24 mouse cellular contexts compared by ENCODE assay signal in genomic region chr4:116642071-116642470, GRCm38 (mm10). TPM values are rescaled to one million over a fixed set of nuclear protein-coding genes. Genes with fewer than 3 reads are reported as not detected.
DNase-seq lines count a peak whose midpoint lies in the region; ATAC-seq and TF ChIP-seq lines count a peak whose summit lies in the region.
"Had no signal": no experiment of that assay in that cellular context is flagged by ENCODE, and none has a peak within 500 bp of the region (broad histone marks: within the 10 kb centered on the region; RNA-seq: fewer than 3 reads in every experiment).

No protein-coding gene starts in this region.

- H3K36me3 ChIP-seq in heart, postnatal 0 days (replicated peaks; ENCODE audit: control insufficient read depth, insufficient read depth, low read length), result peaks cover 59% of the 10 kb centered on the region
- H3K36me3 ChIP-seq in heart, embryonic 12.5 days, result peaks cover 81% of the 10 kb centered on the region
- peaks cover 26% of the 10 kb centered on the region for H3K36me3 ChIP-seq in midbrain, postnatal 0 days (ENCODE audit: insufficient read depth, low read length)
- peaks cover 35% of the 10 kb centered on the region for H3K36me3 ChIP-seq in midbrain, embryonic 16.5 days (ENCODE audit: control insufficient read depth, insufficient read depth, low read length)

- DNase-seq in heart, postnatal 0 days (ENCODE audit: low spot score), result no peak
- no peak for DNase-seq in left cerebral cortex, adult 2 months (ENCODE audit: extremely low spot score in 1 of 2, low spot score in 2 of 2)
- no peak for DNase-seq in left cerebral cortex, adult 9 months (ENCODE audit: low spot score in 2 of 2)
- no peak for DNase-seq in midbrain, postnatal 0 days (ENCODE audit: low spot score)
- no peak for DNase-seq in yolk sac, embryonic 10.5 days (ENCODE audit: low spot score)
- DNase-seq: adrenal gland, postnatal 10 days; B cell, adult 2 months; cerebellum, adult 18-20 months; cerebellum, postnatal 14 days; kidney, postnatal 4 days; layer of hippocampus, adult 9-11 months; lung, adult 2 months; thymus, adult 2 months; thymus, postnatal 4 days had no signal

- H3K4me2 ChIP-seq in heart, postnatal 0 days (ENCODE audit: low read depth, low read length), result no peak overlapping the region
- H3K4me2 ChIP-seq in heart, embryonic 12.5 days, result no peak overlapping the region
- H3K4me2 ChIP-seq in midbrain, postnatal 0 days (ENCODE audit: low read depth, low read length, poor library complexity, severe bottlenecking), result no peak overlapping the region
- no peak overlapping the region for H3K4me2 ChIP-seq in midbrain, embryonic 16.5 days (ENCODE audit: low read length)
- H3K4me2 ChIP-seq: embryonic facial prominence, embryonic 12.5 days; heart, embryonic 11.5 days; hindbrain, embryonic 12.5 days; kidney, embryonic 15.5 days had no signal

- H3K9me3 ChIP-seq in heart, postnatal 0 days (replicated peaks; ENCODE audit: control insufficient read depth, low read length), result no peaks in the 10 kb centered on the region
- H3K9me3 ChIP-seq in heart, embryonic 12.5 days (replicated peaks), result no peaks in the 10 kb centered on the region
- H3K9me3 ChIP-seq in midbrain, postnatal 0 days (ENCODE audit: low read length), result no peaks in the 10 kb centered on the region
- H3K9me3 ChIP-seq in midbrain, embryonic 16.5 days (replicated peaks; ENCODE audit: control insufficient read depth, low read length, poor library complexity, severe bottlenecking), result no peaks in the 10 kb centered on the region
- H3K9me3 ChIP-seq: embryonic facial prominence, embryonic 12.5 days; hindbrain, embryonic 12.5 days; kidney, embryonic 15.5 days; limb, embryonic 10.5 days had no signal

- intact Hi-C loops in left cerebral cortex, adult 2 months (cut with DNase I), result no loop called here

- H3K4me1 ChIP-seq in heart, postnatal 0 days (ENCODE audit: control insufficient read depth, insufficient read depth), result 0 out of 2 replicates have a peak, but pooled peaks cover 6% of the 10 kb centered on the region
- H3K4me1 ChIP-seq in heart, embryonic 12.5 days (replicated peaks), result peaks cover 14% of the 10 kb centered on the region
- no peaks in the 10 kb centered on the region; the same call in 1 of the 2 replicates for H3K4me1 ChIP-seq in midbrain, postnatal 0 days (ENCODE audit: insufficient read depth, low read length)
- peaks cover 3% of the 10 kb centered on the region for H3K4me1 ChIP-seq in midbrain, embryonic 16.5 days (ENCODE audit: control insufficient read depth, insufficient read depth, low read length)
- H3K4me1 ChIP-seq: limb, embryonic 10.5 days had no signal

- no peaks in the 10 kb centered on the region for H3K27me3 ChIP-seq in heart, postnatal 0 days (ENCODE audit: control insufficient read depth, insufficient read depth, low read length)
- H3K27me3 ChIP-seq in heart, embryonic 12.5 days (replicated peaks), result no peaks in the 10 kb centered on the region
- H3K27me3 ChIP-seq in midbrain, postnatal 0 days (ENCODE audit: insufficient read depth, low read length), result no peaks in the 10 kb centered on the region
- no peaks in the 10 kb centered on the region for H3K27me3 ChIP-seq in midbrain, embryonic 16.5 days (ENCODE audit: control insufficient read depth, insufficient read depth, low read depth, low read length)
- H3K27me3 ChIP-seq: CH12.LX; embryonic facial prominence, embryonic 12.5 days; hindbrain, embryonic 12.5 days; kidney, embryonic 15.5 days had no signal

- peak; percentile 26; the same call in 1 of the 2 replicates for TF ChIP-seq CTCF in heart, postnatal 0 days (IDR thresholded peaks at IDR 0.05; ENCODE audit: low read depth)
- TF ChIP-seq CTCF in left cerebral cortex, adult 2 months (IDR thresholded peaks at IDR 0.05), result peak; percentile 21
- peak; percentile 46 for TF ChIP-seq CTCF in midbrain, postnatal 0 days (IDR thresholded peaks at IDR 0.05)

- H3K9ac ChIP-seq in heart, postnatal 0 days (replicated peaks; ENCODE audit: low read depth, low read length), result no peak overlapping the region
- no peak overlapping the region for H3K9ac ChIP-seq in heart, embryonic 12.5 days
- no peak overlapping the region for H3K9ac ChIP-seq in midbrain, postnatal 0 days (replicated peaks; ENCODE audit: low read length, poor library complexity, severe bottlenecking)
- H3K9ac ChIP-seq in midbrain, embryonic 16.5 days (ENCODE audit: low read depth, low read length), result no peak overlapping the region
- H3K9ac ChIP-seq: embryonic facial prominence, embryonic 12.5 days; hindbrain, embryonic 12.5 days; kidney, embryonic 15.5 days had no signal

- ATAC-seq in heart, postnatal 0 days (ENCODE audit: insufficient read depth, low read depth), result no peak
- no peak for ATAC-seq in heart, embryonic 12.5 days (ENCODE audit: insufficient number of reproducible peaks, low FRiP score)
- no peak for ATAC-seq in midbrain, postnatal 0 days (ENCODE audit: low FRiP score)
- no peak for ATAC-seq in midbrain, embryonic 16.5 days
- ATAC-seq: inflammation-experienced regulatory T-cells, adult 6 months had no signal

- WGBS in heart, postnatal 0 days, result 91% methylated on average over 1 of the region's 1 CpGs
- 97% methylated on average over 1 of the region's 1 CpGs for WGBS in heart, embryonic 12.5 days
- 92% methylated on average over 1 of the region's 1 CpGs for WGBS in midbrain, postnatal 0 days
- 88% methylated on average over 1 of the region's 1 CpGs for WGBS in midbrain, embryonic 16.5 days

- no peak for TF ChIP-seq EP300 in heart, postnatal 0 days (IDR thresholded peaks at IDR 0.05; ENCODE audit: low read depth)

- H3K27ac ChIP-seq in heart, postnatal 0 days (ENCODE audit: low read depth), result no peak overlapping the region
- no peak overlapping the region for H3K27ac ChIP-seq in heart, embryonic 12.5 days (ENCODE audit: poor library complexity, severe bottlenecking)
- H3K27ac ChIP-seq in left cerebral cortex, adult 2 months, result no peak overlapping the region
- H3K27ac ChIP-seq in midbrain, postnatal 0 days (ENCODE audit: low read depth, low read length), result no peak overlapping the region
- no peak overlapping the region for H3K27ac ChIP-seq in midbrain, embryonic 16.5 days (ENCODE audit: low read length)
- H3K27ac ChIP-seq: embryonic facial prominence, embryonic 12.5 days; hindbrain, embryonic 12.5 days; kidney, embryonic 15.5 days; limb, embryonic 10.5 days; macrophage had no signal

- no peak overlapping the region for H3K4me3 ChIP-seq in heart, postnatal 0 days (ENCODE audit: low read depth, low read length)
- no peak overlapping the region for H3K4me3 ChIP-seq in heart, embryonic 12.5 days
- H3K4me3 ChIP-seq in left cerebral cortex, adult 2 months, result no peak overlapping the region
- H3K4me3 ChIP-seq in midbrain, postnatal 0 days (ENCODE audit: low read depth, low read length), result no peak overlapping the region
- no peak overlapping the region for H3K4me3 ChIP-seq in midbrain, embryonic 16.5 days (ENCODE audit: low read depth, low read length)
- H3K4me3 ChIP-seq: embryonic facial prominence, embryonic 12.5 days; hindbrain, embryonic 12.5 days; kidney, embryonic 15.5 days; limb, embryonic 10.5 days had no signal

RNA-seq across cellular contexts. Expression of gene Akr1a1, which starts 9.4 kb away (rescaled TPM):
- total RNA-seq in heart, postnatal 0 days (2014; rRNA removed; ENCODE audit: low replicate concordance), result 465 and 479 TPM in 2 replicates
- polyA plus RNA-seq in heart, postnatal 0 days (2015; fragmentation: Nextera tagmentation; extraction: Ambion mirVana), result 533 and 534 TPM in 2 replicates
- 550 and 559 TPM in 2 replicates for polyA plus RNA-seq in heart, embryonic 12.5 days (2016; fragmentation: Nextera tagmentation; extraction: Ambion mirVana)
- 100 to 1,000 TPM; 376 to 408 TPM for total RNA-seq in left cerebral cortex, adult 2 months (2021)
- total RNA-seq in midbrain, postnatal 0 days (2014; rRNA removed), result 475 and 495 TPM in 2 replicates
- polyA plus RNA-seq in midbrain, postnatal 0 days (2015; fragmentation: Nextera tagmentation; extraction: Ambion mirVana), result 684 and 729 TPM in 2 replicates
- polyA plus RNA-seq in midbrain, embryonic 16.5 days (2015; fragmentation: Nextera tagmentation; extraction: Ambion mirVana), result 661 and 697 TPM in 2 replicates

RNA-seq across cellular contexts. Expression of gene Nasp, which starts 14.3 kb away (rescaled TPM):
- total RNA-seq in heart, postnatal 0 days (2014; rRNA removed; ENCODE audit: low replicate concordance), result 28.1 and 29.9 TPM in 2 replicates
- polyA plus RNA-seq in heart, postnatal 0 days (2015; fragmentation: Nextera tagmentation; extraction: Ambion mirVana), result 32.1 and 32.2 TPM in 2 replicates
- polyA plus RNA-seq in heart, embryonic 12.5 days (2016; fragmentation: Nextera tagmentation; extraction: Ambion mirVana), result 116 and 121 TPM in 2 replicates
- total RNA-seq in left cerebral cortex, adult 2 months (2021), result 10 to 100 TPM; 32.6 to 34.9 TPM
- total RNA-seq in midbrain, postnatal 0 days (2014; rRNA removed), result 51.6 and 78.7 TPM in 2 replicates
- 67.2 and 76.3 TPM in 2 replicates for polyA plus RNA-seq in midbrain, postnatal 0 days (2015; fragmentation: Nextera tagmentation; extraction: Ambion mirVana)
- 87.1 and 98.0 TPM in 2 replicates for polyA plus RNA-seq in midbrain, embryonic 16.5 days (2015; fragmentation: Nextera tagmentation; extraction: Ambion mirVana)

RNA-seq across cellular contexts. Expression of gene Prdx1, which starts 43.3 kb away (rescaled TPM):
- 317 and 334 TPM in 2 replicates for total RNA-seq in heart, postnatal 0 days (2014; rRNA removed; ENCODE audit: low replicate concordance)
- polyA plus RNA-seq in heart, postnatal 0 days (2015; fragmentation: Nextera tagmentation; extraction: Ambion mirVana), result 1,000 and 1,028 TPM in 2 replicates
- 963 and 983 TPM in 2 replicates for polyA plus RNA-seq in heart, embryonic 12.5 days (2016; fragmentation: Nextera tagmentation; extraction: Ambion mirVana)
- 100 to 1,000 TPM; 136 to 139 TPM for total RNA-seq in left cerebral cortex, adult 2 months (2021)
- 171 and 207 TPM in 2 replicates for total RNA-seq in midbrain, postnatal 0 days (2014; rRNA removed)
- polyA plus RNA-seq in midbrain, postnatal 0 days (2015; fragmentation: Nextera tagmentation; extraction: Ambion mirVana), result 546 and 551 TPM in 2 replicates
- 410 and 427 TPM in 2 replicates for polyA plus RNA-seq in midbrain, embryonic 16.5 days (2015; fragmentation: Nextera tagmentation; extraction: Ambion mirVana)

RNA-seq across cellular contexts. Expression of gene Ccdc17, which starts 45.6 kb away (rescaled TPM):
- 0.08 and 0.57 TPM in 2 replicates for total RNA-seq in heart, postnatal 0 days (2014; rRNA removed; ENCODE audit: low replicate concordance)
- 3.1 and 5.1 TPM in 2 replicates for polyA plus RNA-seq in heart, postnatal 0 days (2015; fragmentation: Nextera tagmentation; extraction: Ambion mirVana)
- 3.1 and 3.4 TPM in 2 replicates for polyA plus RNA-seq in heart, embryonic 12.5 days (2016; fragmentation: Nextera tagmentation; extraction: Ambion mirVana)
- 1 to 10 TPM; 5.7 to 6.0 TPM for total RNA-seq in left cerebral cortex, adult 2 months (2021)
- 0.44 and 5.1 TPM in 2 replicates for total RNA-seq in midbrain, postnatal 0 days (2014; rRNA removed)
- polyA plus RNA-seq in midbrain, postnatal 0 days (2015; fragmentation: Nextera tagmentation; extraction: Ambion mirVana), result 3.2 and 4.1 TPM in 2 replicates
- polyA plus RNA-seq in midbrain, embryonic 16.5 days (2015; fragmentation: Nextera tagmentation; extraction: Ambion mirVana), result 5.9 and 6.0 TPM in 2 replicates
